Mouse (Mus musculus): ENCODE measurements at regions not wholly inside any gene's neighbourhood (a gene's known extent, or its start where the extent isn't known, plus 50 kb on each side); places are given as distances from the start of the nearest gene placed in this dataset.

DNA sequence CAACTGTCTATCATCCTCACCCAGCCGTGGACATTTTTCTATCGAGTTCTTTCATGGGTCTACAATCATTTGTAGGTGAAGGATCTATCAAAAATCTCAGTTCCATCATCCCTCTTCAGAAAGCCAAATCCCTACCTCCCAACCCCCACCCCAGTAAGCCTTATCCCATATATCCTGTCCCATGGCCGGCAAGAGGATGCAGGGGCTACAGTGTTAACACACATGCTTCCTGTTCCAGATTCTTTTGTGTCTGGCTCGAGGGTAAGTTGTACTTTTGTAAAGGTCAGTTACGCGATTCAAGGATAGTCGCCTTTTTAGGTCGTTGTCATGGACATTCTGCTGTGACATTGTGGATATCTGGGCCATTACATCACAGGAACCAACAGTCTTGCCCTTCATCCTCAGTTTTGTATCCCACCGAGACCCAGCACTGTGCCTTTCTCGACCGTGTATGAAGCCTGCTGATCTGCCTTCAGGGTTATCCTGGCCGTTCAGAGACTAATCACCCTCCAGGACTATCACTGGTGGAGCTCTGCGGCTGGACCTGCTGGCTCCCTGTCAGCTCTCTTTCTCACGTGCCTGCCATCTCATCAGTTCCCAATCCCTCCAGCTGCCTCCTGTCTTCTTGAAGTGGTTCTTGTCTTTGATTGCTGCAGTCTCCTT, 193.8 kb downstream of the Trim29 start:
- TF ChIP-seq CTCF (IDR thresholded peaks at IDR 0.05; ENCODE audit: extremely low read depth, insufficient read length, insufficient replicate concordance, low read depth, low read length) (no peak), POLR2A (IDR thresholded peaks at IDR 0.05; ENCODE audit: low read depth, low read length) (no peak)

Data from small intestine, adult 2 months (tissue).